Mouse (Mus musculus) kidney, postnatal 0 days (tissue): ENCODE data around the gene Ankrd33b. TPM values are rescaled to one million over a fixed set of nuclear protein-coding genes. Genes with fewer than 3 reads are reported as not detected.

ENCODE experiments used
- ATAC-seq: fragments of 200-750 bp; cut with Nextera tagmentation; replicated peaks from 2 replicates; pipeline ENCODE4 v1.8.0; 2017; ENCODE audit warnings: low read depth, moderate number of reproducible peaks, moderate TSS enrichment, moderate library complexity; ENCODE audit not compliant: low FRiP score
- DNase-seq: peaks from one replicate; pipeline ENCODE4 v3.0.0-alpha.2; 2016; ENCODE audit warnings: low spot score
- H3K27ac ChIP-seq: fragments of 300-500 bp; sonication (generic); 2 replicates; pipeline ENCODE4 v1.5.1; 2014; ENCODE audit warnings: mild to moderate bottlenecking
- H3K27me3 ChIP-seq: fragments of 300-500 bp; sonication (generic); 2 replicates; pipeline ENCODE4 v1.6.1; 2014; ENCODE audit warnings: low read length, mixed read lengths; ENCODE audit not compliant: insufficient read depth
- H3K36me3 ChIP-seq: fragments of 300-500 bp; sonication (generic); 2 replicates; pipeline ENCODE4 v1.6.1; 2014; ENCODE audit warnings: low read length, mixed read lengths; ENCODE audit not compliant: insufficient read depth
- H3K4me1 ChIP-seq: fragments of 300-500 bp; sonication (generic); replicated peaks from 2 replicates; pipeline ENCODE4 v1.6.1; 2014; ENCODE audit warnings: antibody characterized with exemption, low read length, mixed read lengths; ENCODE audit not compliant: insufficient read depth
- H3K4me2 ChIP-seq: fragments of 300-500 bp; sonication (generic); 2 replicates; pipeline ENCODE4 v1.6.1; 2014; ENCODE audit warnings: mild to moderate bottlenecking, low read length, moderate library complexity, mixed read lengths
- H3K4me3 ChIP-seq: fragments of 300-500 bp; sonication (generic); replicated peaks from 2 replicates; pipeline ENCODE4 v1.5.1; 2014; ENCODE audit warnings: low read depth, low read length
- H3K9ac ChIP-seq: fragments of 300-500 bp; sonication (generic); 2 replicates; pipeline ENCODE4 v1.6.1; 2014; ENCODE audit warnings: low read depth, low read length
- H3K9me3 ChIP-seq: fragments of 300-500 bp; sonication (generic); replicated peaks from 2 replicates; pipeline ENCODE4 v1.6.1; 2016; ENCODE audit warnings: low read length, inconsistent platforms, mixed read lengths
- CTCF ChIP-seq: IDR thresholded peaks from 2 replicates; pipeline ENCODE4 v1.5.1; 2016; ENCODE audit warnings: antibody characterized with exemption, low read depth, mild to moderate bottlenecking, moderate library complexity
- WGBS: fragments of 180-500 bp; shearing (Covaris S2); extraction: QIAGEN DNeasy Blood & Tissue Kit; methylation state at CpG from one replicate; pipeline ENCODE4 v1.1.7; 2014; 5-methylcytosine and 5-hydroxymethylcytosine counted together
- polyA plus RNA-seq: library from polyadenylated mRNA; unstranded; fragments of >200 nt; fragmentation: Nextera tagmentation; extraction: Ambion mirVana; gene quantifications from 2 replicates; pipeline ENCODE4 v1.2.1, GENCODE M21; 2015

Ankrd33b gene
- polyA plus RNA-seq, 1 experiment from 2014 or later: 12.0 TPM

DNA sequence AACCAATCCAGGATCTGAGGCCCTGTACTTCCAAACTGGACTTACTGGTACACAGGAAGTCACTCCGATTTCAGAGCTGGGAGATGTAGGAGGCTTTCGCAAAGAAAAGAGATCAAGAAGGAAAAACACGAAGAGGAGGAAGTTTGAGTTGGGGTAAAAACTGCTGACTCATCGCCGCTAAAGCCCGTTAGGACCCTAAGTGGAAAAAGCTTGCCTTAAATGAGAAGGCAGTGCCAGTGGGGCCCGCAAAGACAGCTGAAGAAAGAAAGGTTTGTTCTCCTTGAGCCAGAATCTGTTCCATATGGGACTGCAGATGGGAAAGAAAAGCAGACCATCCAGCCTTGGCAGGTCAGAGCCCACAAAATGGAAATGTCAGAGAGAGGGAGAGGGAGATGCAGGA lies 118.6 kb downstream of the Ankrd33b start:
- H3K27me3 ChIP-seq: no peaks in the 10 kb centered on the region
- no peaks in the 10 kb centered on the region for H3K36me3 ChIP-seq
- peaks cover 7% of the 10 kb centered on the region; the same call in 1 of the 2 replicates for H3K4me1 ChIP-seq
- WGBS: 69% methylated on average over 7 of the region's 7 CpGs
- no peak overlapping the region for H3K9ac ChIP-seq
- H3K27ac ChIP-seq: no peak overlapping the region
- no peak overlapping the region for H3K4me2 ChIP-seq
- DNase-seq (no peak), ATAC-seq (no peak)
- no peaks in the 10 kb centered on the region for H3K9me3 ChIP-seq
- no peak for TF ChIP-seq CTCF
- H3K4me3 ChIP-seq: no peak overlapping the region

- 74% methylated on average over 9 of the region's 9 CpGs for WGBS
- Histone ChIP-seq H3K27ac (no peak overlapping the region), H3K4me1 (peaks cover 7% of the 10 kb centered on the region; the same call in 1 of the 2 replicates), H3K27me3 (no peaks in the 10 kb centered on the region), H3K9ac (no peak overlapping the region), H3K36me3 (no peaks in the 10 kb centered on the region; the same call in 1 of the 2 replicates), H3K9me3 (no peaks in the 10 kb centered on the region), H3K4me2 (no peak overlapping the region), H3K4me3 (no peak overlapping the region)
- ATAC-seq: no peak
- TF ChIP-seq CTCF: no peak
- no peak for DNase-seq
These were observed 120.5 kb downstream of the Ankrd33b start for GRCm38 (mm10) chr15:31247035-31247434.

DNA sequence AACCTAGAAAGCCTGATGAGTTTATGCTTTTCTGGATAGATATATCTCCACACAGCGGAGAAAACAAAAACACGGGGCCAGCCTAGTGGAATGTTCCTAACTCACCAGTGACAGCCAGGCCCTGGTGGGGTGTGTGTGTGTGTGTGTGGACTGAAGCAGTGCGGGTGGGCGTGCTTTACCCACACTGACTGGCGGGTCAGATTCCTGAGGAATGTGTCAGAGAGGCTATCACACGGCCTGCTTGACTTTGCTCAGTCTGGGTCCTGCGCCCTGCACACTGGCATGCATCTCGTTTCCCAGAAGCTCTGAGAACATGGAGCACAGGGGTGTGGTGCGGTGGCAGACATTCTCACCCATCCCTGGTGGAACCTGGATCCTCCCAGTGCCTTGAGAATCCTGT lies 121.6 kb downstream of the Ankrd33b start:
- Histone ChIP-seq H3K36me3 (peaks cover under 1% of the 10 kb centered on the region), H3K9me3 (no peaks in the 10 kb centered on the region; the same call in 1 of the 2 replicates), H3K4me3 (no peak overlapping the region), H3K9ac (no peak overlapping the region), H3K4me1 (peaks cover 7% of the 10 kb centered on the region; the same call in 1 of the 2 replicates), H3K27me3 (no peaks in the 10 kb centered on the region), H3K27ac (no peak overlapping the region), H3K4me2 (no peak overlapping the region)
- no peak for DNase-seq
- ATAC-seq: peak; percentile 70; the same call in 1 of the 2 replicates
- TF ChIP-seq CTCF: no peak
- 56% methylated on average over 9 of the region's 9 CpGs for WGBS

DNA sequence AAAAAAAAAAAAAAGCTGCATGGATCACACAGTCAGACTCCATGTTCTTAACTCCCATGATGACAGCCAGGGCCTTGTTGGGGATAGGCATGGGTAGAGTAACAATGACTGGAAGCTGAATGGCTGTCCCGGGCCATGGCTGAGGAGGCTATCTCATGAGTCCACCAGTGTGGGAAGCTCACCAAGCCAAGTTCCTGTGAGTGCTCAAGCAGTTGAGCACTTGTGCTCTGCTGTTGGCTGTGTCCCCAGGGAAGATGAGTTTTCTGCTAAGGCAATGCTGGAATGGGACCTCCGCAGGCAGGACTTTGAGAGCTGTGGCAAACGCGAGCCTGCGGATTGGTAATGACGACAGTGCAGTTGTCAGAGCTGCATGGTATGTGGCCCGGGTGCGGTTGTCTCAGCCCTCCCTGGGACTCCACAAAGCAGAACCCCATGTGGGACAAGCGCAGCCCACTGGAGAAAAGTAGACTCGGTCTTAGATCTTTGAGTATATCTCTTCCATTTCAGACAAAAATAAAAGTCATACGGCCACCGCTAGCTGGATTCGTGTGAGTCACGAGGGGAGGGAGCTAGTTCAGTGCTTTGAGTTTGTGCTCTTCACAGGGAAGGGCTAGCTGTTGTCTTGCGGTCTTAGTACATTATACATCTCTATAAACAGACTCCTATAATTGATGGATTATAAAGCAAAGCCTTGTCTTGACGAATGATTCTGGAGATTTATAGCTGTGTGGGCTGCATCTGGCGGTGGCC lies 122.7 kb downstream of the Ankrd33b start:
- H3K4me2 ChIP-seq: no peak overlapping the region
- no peaks in the 10 kb centered on the region; the same call in 1 of the 2 replicates for H3K9me3 ChIP-seq
- H3K27me3 ChIP-seq: no peaks in the 10 kb centered on the region
- 86% methylated on average over 17 of the region's 17 CpGs for WGBS
- peaks cover 7% of the 10 kb centered on the region for H3K36me3 ChIP-seq
- no peak overlapping the region for H3K9ac ChIP-seq
- H3K4me1 ChIP-seq: peaks cover 7% of the 10 kb centered on the region; the same call in 1 of the 2 replicates
- ATAC-seq: no peak
- DNase-seq: no peak
- H3K27ac ChIP-seq: no peak overlapping the region
- no peak overlapping the region for H3K4me3 ChIP-seq
- TF ChIP-seq CTCF: no peak

- no peak for ATAC-seq
- H3K4me2 ChIP-seq: no peak overlapping the region
These were observed 124.3 kb downstream of the Ankrd33b start for GRCm38 (mm10) chr15:31243260-31243659.

More at GRCm38 (mm10) chr15:31243260-31243659, 124.3 kb downstream of the Ankrd33b start:
- Histone ChIP-seq H3K9me3 (no peaks in the 10 kb centered on the region; the same call in 1 of the 2 replicates), H3K27me3 (no peaks in the 10 kb centered on the region), H3K36me3 (peaks cover 7% of the 10 kb centered on the region), H3K4me1 (peaks cover 2% of the 10 kb centered on the region; the same call in 1 of the 2 replicates), H3K9ac (no peak overlapping the region), H3K4me3 (no peak overlapping the region), H3K27ac (no peak overlapping the region)
- DNase-seq: no peak
- TF ChIP-seq CTCF: no peak
- 70% methylated on average over 10 of the region's 10 CpGs for WGBS

Other genes starting within 250 kb of the Ankrd33b start
- 127 and 131 TPM in 2 replicates for gene Dap, start 143.4 kb downstream of the Ankrd33b start, polyA plus RNA-seq
- gene Ropn1l, start 86.0 kb upstream of the Ankrd33b start, polyA plus RNA-seq: 5.2 and 5.8 TPM in 2 replicates
- 24.9 and 27.6 TPM in 2 replicates for gene March6, start 163.3 kb upstream of the Ankrd33b start, polyA plus RNA-seq
- gene Cmbl, start 197.7 kb upstream of the Ankrd33b start, polyA plus RNA-seq: 60.0 and 66.9 TPM in 2 replicates
- gene Cct5, start 234.1 kb upstream of the Ankrd33b start, polyA plus RNA-seq: 429 and 450 TPM in 2 replicates
- 14.6 and 15.5 TPM in 2 replicates for gene Fam173b, start 234.1 kb upstream of the Ankrd33b start, polyA plus RNA-seq